Mouse (Mus musculus) ES-E14 (cell line): ENCODE data around the gene Gpr173.

Source experiments
- CHD2 ChIP-seq: IDR thresholded peaks from 2 replicates; pipeline ENCODE4 v1.6.1; 2014; ENCODE audit warnings: mild to moderate bottlenecking, low read depth, low read length, inconsistent platforms
- ZC3H11A ChIP-seq: IDR thresholded peaks from 2 replicates; pipeline ENCODE4 v1.6.1; 2012; ENCODE audit warnings: low read depth, mild to moderate bottlenecking, inconsistent platforms, low read length, borderline replicate concordance
- ZNF384 ChIP-seq: IDR thresholded peaks from 2 replicates; pipeline ENCODE4 v1.6.1; 2012; ENCODE audit warnings: low read depth, low read length, inconsistent platforms

DNA sequence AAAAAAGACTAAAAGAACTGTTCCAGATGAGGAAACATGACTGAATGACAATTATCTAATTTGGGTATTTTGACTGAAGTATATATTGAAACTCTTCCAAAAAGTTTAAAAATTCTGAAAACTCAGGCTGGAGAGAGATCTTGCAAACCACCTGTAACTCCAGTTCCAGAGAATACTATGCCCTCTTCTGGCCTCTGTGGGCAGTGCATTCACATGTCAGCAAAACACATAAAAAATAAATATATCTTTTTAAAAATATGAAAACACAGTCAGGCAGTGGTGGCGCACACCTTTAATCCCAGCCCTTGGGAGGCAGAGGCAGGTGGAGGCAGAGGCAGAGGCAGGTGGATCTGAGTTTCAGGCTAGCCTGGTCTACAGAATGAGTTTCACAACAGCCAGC lies 44.9 kb downstream of the Gpr173 start:
- TF ChIP-seq CHD2, result no peak
- no peak for TF ChIP-seq ZNF384
- no peak for TF ChIP-seq ZC3H11A
